Mouse (Mus musculus) monocyte, adult 2 months (primary cell): ENCODE measurements at regions not wholly inside any gene's neighbourhood (a gene's known extent, or its start where the extent isn't known, plus 50 kb on each side); places are given as distances from the start of the nearest gene placed in this dataset.
"Not testable (repeated sequence)": the region's sequence is repeated elsewhere in the genome, so short reads cannot be mapped to it uniquely, and the experiment has no call there.

ENCODE experiments used
- DNase-seq, 2 experiments: peaks; one replicate each; pipeline ENCODE4 v3.0.0; 2022; ENCODE audit warnings: low spot score in 2 of 2, low read depth in 1 of 2

DNA sequence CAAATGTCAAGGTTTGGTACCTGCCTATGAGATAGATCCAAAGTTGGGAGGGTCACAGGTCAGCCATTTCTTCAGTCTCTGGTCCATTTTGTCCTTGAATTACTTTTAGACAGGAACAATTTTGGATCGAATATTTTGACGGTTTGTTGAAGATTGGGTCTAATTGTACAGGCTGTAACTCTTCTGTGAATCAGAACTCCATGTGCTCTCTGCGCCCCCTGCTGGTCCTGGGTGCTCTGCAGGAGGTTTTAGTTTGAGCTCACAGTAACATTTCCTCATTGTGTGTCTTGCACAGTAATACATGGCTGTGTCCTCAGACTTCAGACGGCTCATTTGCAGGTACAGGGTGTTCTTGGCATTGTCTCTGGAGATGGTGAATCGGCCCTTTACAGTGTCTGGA, 158.1 kb downstream of the Adam6a start:
- not testable (repeated sequence) for DNase-seq

DNA sequence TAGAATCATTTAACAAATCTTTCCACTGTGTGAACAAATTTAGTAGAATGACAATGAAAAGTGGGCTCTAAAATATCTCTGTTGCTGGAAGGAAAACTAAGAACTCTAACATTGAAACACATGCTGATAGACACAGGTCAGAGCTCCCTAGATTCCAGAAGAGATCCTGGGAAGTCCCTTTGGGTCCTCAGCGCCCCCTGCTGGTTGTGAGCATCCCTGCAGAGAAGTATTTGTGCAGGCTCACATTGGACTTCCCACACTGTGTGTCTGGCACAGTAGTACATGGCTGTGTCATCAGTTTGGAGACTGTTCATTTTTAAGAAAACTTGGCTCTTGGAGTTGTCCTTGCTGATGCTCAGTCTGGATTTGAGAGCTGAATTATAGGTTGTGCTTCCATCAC, 172.7 kb downstream of the Adam6a start:
- DNase-seq: peak; percentile 4 to 7

GRCm38 (mm10) chr12:113735847-113736246, 192.1 kb downstream of the Adam6a start:
- DNase-seq: no peak

DNA sequence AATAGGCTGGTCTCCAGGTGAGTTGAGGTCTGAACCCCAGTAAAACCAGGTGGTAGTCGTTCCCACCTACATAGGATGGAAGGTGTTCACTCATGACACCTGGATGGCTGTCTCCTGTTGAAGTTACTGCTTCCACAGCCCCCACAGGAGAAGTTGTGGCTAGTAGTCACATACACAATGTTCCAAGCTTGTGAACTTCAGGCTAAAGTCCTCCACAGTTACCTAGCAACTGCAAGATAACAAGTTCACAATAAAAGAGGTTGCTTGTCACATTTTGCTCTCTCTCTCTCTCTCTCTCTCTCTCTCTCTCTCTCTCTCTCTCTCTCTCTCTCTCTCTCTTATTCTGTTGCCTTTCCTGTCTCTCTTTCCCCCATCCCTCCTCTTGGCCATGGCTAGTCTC, 202.6 kb downstream of the Adam6a start:
- DNase-seq: no peak

- DNase-seq: no peak
Measured at GRCm38 (mm10) chr12:113747987-113748386, 204.3 kb downstream of the Adam6a start.

GRCm38 (mm10) chr12:113769587-113769986, 225.9 kb downstream of the Adam6a start:
- no peak for DNase-seq

- DNase-seq: not testable (repeated sequence)
Measured at GRCm38 (mm10) chr12:113795876-113796275, 252.2 kb downstream of the Adam6a start.

DNA sequence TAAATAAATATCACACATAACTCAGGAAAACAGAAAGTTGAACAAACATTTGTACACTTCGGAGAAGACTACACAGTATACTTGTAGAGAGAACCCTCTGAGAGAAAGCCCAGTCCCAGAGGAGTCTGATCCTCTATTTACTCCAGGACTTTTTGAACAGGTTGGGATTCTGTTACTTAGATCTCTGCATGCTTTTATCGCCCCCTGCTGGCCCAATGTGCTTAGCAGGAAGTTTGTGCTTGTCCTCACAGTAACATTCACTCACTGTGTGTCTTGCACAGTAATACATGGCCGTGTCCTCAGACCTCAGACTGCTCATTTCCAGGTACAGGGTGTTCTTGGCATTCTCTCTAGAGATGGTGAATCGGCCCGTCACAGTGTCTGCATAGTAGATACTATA, 282.7 kb downstream of the Adam6a start:
- DNase-seq: no peak

DNA sequence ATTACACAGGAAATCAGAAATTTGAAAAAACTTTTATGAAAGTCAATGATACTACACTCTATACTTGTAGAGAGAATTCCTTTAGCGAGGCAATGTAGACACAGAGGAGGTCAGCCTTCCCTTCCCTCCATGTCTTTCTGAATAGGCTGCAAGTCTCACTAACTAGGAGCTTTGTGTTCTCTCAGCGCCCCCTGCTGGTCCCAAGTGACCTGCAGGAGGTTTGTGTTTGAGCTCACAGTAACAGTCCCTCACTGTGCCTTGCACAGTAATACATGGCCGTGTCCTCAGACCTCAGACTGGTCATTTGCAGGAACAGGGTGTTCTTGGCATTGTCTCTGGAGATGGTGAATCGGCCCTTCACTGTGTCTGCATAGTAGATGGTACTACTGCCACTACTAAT, 315.2 kb downstream of the Adam6a start:
- DNase-seq: no peak

DNA sequence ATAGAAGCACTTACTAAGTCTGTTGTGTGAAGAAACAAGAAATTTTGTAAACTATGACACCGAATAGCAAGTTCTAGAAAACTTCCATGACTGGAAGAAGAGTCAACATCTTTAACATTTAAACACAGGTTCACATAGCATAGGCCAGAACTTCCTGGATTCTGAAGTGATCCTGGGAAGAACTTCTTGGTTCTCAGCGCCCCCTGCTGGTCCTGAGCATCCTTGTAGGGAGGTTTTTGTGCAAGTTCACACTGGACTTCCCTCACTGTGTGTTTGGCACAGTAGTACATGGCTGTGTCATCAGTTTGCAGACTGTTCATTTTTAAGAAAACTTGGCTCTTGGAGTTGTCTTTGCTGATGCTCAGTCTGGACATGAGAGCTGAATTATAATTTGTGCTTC, 335.1 kb downstream of the Adam6a start:
- DNase-seq: no peak

GRCm38 (mm10) chr12:113896152-113896551, 352.4 kb downstream of the Adam6a start:
- no peak for DNase-seq

DNA sequence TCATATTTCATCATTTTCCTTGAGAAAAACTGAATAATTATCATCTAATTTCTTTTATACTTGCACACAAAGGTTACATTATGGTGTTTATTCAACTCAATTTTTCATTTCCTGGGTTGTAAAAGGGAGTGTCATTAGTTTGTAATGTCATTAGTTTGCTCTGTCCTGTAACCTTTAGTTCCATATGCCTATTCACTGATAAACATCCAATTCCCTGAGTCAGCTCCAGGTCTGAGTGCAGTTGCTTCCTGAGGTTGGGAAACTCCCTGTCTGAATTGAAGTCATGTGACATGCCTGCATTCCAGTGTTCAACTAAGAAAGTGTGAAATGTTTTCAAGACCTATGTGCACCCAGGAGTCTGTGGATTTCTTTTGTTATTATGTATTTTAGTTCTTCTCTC, 362.8 kb downstream of the Adam6a start:
- no peak for DNase-seq

DNA sequence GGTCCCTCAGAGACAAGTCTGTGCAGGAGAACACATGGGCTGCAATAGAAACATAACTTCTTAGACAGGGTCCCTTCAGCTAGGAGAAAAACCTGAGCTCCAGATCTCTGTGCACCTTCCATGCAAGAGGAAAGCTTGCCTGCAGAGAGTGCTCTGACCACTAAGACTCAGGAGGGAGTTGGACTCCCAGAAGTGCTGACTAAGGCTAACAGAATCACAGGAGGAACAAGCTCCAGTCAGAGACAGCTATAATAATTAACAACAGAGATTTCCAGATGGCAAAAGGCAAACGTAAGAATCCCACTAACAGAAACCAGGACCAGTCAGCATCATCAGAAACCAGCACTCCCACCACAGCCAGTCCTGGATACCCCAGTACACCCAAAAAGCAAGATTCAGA, 364.0 kb downstream of the Adam6a start:
- DNase-seq: no peak

DNA sequence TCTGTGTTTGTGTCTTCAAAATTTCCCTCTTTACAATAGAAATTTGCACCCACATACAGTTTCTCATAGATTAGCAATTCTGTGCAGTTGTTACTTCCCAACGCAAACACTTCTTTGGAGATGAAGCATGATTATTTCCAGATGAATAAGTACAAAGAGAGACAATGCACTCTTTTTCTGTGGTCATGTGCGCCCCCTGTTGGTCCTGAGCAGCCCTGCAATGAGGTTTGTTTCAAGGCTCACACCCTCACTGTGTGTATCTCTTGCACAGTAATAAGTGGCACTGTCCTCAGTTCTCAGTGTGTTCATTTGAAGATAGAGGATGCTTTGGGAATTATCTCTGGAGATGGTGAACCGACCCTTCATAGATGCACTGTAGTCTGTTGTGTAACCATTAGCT, 368.1 kb downstream of the Adam6a start:
- DNase-seq: no peak

GRCm38 (mm10) chr12:113940721-113941120, 397.0 kb downstream of the Adam6a start:
- DNase-seq: no peak

- DNase-seq: not testable (repeated sequence)
Measured at GRCm38 (mm10) chr12:113943661-113944327, 400.1 kb downstream of the Adam6a start.

DNA sequence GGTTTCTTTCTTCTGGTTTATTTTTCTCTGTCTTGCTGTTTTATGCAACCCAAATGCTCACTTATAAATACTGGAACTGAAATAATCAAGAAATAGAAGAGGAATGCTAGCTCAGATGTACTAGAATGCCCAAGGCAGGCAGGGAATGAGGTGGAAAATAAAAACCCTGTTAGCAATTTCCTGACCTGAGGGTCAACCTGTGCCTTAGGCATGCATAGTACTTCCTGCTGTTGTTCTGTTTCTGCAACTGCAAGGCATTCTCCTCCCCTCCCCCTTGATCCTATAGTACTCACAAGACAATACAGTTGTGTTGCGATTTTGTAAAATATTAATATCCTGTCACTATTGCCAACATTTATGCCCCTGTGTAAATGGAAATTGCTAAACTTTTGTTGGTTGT, 402.1 kb downstream of the Adam6a start:
- DNase-seq: not testable (repeated sequence)

DNA sequence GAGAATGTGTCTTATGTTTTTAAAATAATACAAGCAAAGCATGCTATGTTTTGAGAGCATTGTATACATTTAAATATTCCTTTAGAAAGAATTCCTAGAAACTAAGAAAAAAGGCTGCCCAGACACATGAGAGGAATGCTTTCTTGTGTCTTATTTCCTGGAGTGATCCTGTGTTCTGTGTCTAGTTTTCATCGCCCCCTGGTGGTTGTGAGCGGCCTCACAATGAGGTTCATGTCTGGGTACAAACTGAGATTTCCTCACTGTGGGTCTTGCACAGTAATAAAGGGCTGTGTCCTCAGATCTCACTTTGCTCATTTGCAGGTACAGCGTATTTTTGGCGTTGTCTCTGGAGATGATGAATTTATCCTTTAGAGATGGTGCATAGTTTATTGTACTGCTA, 404.3 kb downstream of the Adam6a start:
- DNase-seq: not testable (repeated sequence)

DNA sequence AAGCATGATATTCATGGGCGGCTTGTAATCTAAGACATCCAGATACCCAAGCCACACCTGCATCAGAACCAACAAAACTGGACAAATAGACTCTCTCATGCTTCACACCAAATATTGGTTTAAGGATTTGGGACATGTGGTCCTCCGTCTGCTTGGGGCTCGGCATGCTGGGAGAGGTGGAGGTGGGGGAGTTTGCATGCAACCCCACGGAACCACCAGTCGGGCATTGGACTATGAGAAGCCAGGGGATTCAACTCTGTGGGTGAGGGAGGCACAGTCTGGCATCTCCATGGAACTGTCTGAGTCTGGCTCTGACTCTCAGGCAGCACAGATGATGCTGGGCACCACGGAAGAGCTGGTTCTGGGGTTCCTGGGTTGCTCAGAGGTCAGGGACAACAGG, 430.6 kb downstream of the Adam6a start:
- DNase-seq: no peak

GRCm38 (mm10) chr12:113981613-113982012, 437.9 kb downstream of the Adam6a start:
- DNase-seq: peak; percentile 21 to 32

- DNase-seq: no peak
Measured at GRCm38 (mm10) chr12:113987233-113987990, 443.7 kb downstream of the Adam6a start.

GRCm38 (mm10) chr12:113992425-113992824, 448.7 kb downstream of the Adam6a start:
- no peak for DNase-seq

GRCm38 (mm10) chr12:113994284-113994683, 450.6 kb downstream of the Adam6a start:
- DNase-seq: not testable (repeated sequence)
